Mouse (Mus musculus) testis, adult 2 months (tissue): ENCODE measurements at regions not wholly inside any gene's neighbourhood (a gene's known extent, or its start where the extent isn't known, plus 50 kb on each side); places are given as distances from the start of the nearest gene placed in this dataset.

Experiments used
- H3K27ac ChIP-seq: fragments of 200-500 bp; 2 replicates; pipeline ENCODE4 v1.5.1; 2012; ENCODE audit warnings: low read depth, low read length; ENCODE audit not compliant: control insufficient read depth, insufficient read depth
- H3K27me3 ChIP-seq: fragments of 200-500 bp; 2 replicates; pipeline ENCODE4 v1.6.1; 2012; ENCODE audit warnings: mild to moderate bottlenecking, low read length, moderate library complexity; ENCODE audit not compliant: control insufficient read depth, insufficient read depth
- H3K36me3 ChIP-seq: fragments of 200-500 bp; 2 replicates; pipeline ENCODE4 v1.6.1; 2012; ENCODE audit warnings: mild to moderate bottlenecking, low read length; ENCODE audit not compliant: control insufficient read depth, insufficient read depth
- H3K4me1 ChIP-seq: fragments of 200-500 bp; 2 replicates; pipeline ENCODE4 v1.6.1; 2012; ENCODE audit warnings: low read length; ENCODE audit not compliant: control insufficient read depth, insufficient read depth
- H3K4me3 ChIP-seq: fragments of 200-500 bp; 2 replicates; pipeline ENCODE4 v1.5.1; 2012; ENCODE audit warnings: low read depth, mild to moderate bottlenecking, low read length, moderate library complexity, mixed read lengths; ENCODE audit not compliant: control insufficient read depth
- CTCF ChIP-seq: fragments of 200-500 bp; IDR thresholded peaks from 2 replicates; pipeline ENCODE4 v1.5.1; 2012; ENCODE audit warnings: low read depth, mild to moderate bottlenecking, inconsistent platforms, low read length, moderate library complexity; ENCODE audit not compliant: control insufficient read depth, insufficient read depth, insufficient replicate concordance
- POLR2A ChIP-seq: fragments of 200-500 bp; IDR thresholded peaks from 2 replicates; pipeline ENCODE4 v1.6.1; 2012; ENCODE audit warnings: low read depth, mild to moderate bottlenecking, inconsistent platforms, low read length, moderate library complexity; ENCODE audit not compliant: control insufficient read depth

DNA sequence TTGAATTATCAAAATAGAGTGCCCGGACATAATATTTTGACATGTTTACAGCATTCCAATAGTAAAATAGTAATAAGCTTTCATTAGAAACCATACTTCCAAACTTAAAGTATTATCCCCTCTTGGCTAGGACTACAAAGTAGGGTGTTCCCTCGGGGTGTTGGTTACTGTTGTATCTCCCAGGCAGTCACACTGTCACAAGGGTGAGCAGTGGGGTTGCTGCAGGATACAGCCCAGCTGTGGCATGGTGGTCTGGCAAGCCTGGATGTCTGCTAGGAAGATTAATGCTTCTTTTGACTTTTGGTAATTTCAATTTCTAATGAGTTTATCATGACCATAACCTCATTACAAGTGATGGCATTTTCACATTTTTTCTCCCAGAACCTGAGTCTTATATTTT lies 143.3 kb downstream of the Cxxc4 start:
- H3K4me1 ChIP-seq: no peaks in the 10 kb centered on the region
- no peaks in the 10 kb centered on the region for H3K27me3 ChIP-seq
- H3K36me3 ChIP-seq: no peaks in the 10 kb centered on the region
- TF ChIP-seq CTCF: no peak
- TF ChIP-seq POLR2A: no peak
- H3K4me3 ChIP-seq: no peak overlapping the region
- H3K27ac ChIP-seq: no peak overlapping the region

DNA sequence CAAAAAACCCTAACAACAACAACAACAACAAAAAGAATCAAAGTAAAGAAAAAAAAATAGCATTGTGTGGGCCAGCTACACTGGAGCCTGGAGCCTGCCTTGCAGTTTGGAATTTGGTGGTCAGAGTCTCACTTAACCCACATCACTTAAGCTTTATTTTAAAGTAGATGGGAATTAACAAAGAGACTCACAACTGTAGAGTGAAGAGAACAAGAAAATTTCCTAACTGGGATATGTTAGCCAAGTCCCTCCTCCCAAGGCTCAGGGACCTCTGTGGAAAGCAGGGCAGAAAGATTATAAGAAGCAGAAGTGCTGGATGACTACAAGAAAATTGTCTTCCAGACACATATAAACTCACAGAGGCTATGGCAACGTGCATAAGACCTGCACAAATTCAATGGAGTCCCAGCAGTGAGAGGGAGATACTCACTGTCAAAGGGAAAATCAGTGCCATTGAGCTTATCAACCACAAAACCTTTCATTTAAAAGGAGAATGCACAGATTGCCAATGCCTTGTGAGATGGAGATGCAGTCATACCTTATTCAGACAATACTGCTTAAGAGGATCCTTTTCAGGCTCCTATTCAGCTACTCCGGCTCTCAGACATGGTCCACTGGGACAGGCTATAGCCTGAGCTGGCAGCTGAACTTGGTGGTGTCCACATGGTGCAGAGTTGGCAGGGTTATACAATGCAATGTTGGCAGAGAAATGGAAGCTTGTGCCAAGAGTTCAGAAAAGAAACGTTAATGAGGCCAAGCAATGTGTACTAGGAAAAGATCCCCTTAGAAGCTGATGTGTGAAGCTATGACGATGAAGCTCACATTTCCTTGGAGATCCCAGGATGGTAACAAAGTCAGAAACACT lies 154.4 kb downstream of the Cxxc4 start:
- no peak overlapping the region for H3K4me3 ChIP-seq
- H3K27ac ChIP-seq: no peak overlapping the region
- H3K27me3 ChIP-seq: no peaks in the 10 kb centered on the region
- no peaks in the 10 kb centered on the region for H3K36me3 ChIP-seq
- TF ChIP-seq CTCF: no peak
- H3K4me1 ChIP-seq: no peaks in the 10 kb centered on the region

DNA sequence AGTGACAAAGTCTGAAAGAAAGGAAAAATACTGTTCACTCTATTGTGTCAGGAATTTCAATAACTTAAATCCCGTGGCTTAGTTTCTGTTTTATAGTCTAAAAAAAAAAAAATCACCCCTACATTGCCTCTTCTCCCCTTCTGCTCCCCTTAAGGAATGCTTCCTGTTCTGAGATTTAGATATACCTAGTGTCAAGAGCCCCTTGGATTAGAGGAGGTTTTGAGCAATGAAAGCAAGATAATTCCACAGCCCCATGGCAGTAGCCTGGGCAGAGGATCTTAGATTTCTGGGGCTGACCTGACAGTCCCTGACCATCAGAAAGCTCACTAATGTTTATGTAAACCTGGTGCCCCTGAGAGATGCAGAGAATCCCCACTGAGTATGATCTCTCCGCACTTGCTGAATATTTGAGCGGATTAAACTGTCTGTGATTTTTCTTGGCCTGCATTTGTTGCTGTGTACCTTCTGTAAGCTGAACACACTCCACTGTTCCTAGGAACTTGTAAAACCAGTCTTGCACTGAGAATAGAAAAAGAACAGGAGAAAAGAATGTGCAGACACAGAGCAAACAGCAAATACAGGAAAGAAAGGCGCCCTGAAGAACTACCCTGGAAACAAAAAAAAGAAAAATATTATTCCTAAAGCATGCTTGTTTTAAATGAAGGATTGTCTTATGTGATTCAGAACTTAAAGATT lies 164.3 kb downstream of the Cxxc4 start:
- no peak overlapping the region for H3K27ac ChIP-seq
- no peaks in the 10 kb centered on the region for H3K4me1 ChIP-seq
- TF ChIP-seq CTCF: no peak
- TF ChIP-seq POLR2A: no peak
- H3K27me3 ChIP-seq: no peaks in the 10 kb centered on the region
- no peak overlapping the region for H3K4me3 ChIP-seq
- no peaks in the 10 kb centered on the region for H3K36me3 ChIP-seq

DNA sequence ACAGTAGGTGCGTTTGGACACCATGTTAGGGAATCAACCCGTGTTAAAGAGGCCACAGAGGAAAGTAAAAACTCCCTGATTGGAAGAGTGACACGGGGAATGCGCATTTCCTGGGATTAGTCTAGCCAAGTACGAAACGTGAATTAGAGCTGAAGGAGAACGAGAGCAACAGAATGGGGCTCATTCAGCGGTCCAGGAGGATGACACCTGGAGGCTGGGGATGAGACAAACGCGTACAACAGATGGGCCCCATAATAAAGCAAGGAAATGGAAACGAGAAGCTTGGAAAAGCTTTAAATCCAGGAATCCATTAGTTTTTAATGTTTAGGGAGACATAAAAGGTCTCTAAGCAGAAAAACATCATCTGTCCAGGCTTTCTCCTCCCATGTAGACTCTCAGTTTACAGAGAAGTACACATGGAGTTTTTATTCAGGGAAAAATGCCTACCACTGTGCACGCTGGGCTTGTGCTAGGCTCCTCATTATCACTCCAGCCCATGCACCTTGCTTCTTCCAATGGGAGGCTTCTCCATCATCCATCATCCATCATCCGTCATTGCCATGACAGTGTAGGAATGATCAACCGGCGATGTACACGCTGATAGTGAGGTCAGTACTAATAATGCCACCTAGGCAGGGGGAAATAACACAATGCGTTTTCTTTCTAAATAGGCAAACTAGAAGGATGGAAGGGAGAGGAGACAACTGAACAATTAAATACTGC lies 179.5 kb downstream of the Cxxc4 start:
- TF ChIP-seq CTCF: no peak
- no peak for TF ChIP-seq POLR2A
- H3K27ac ChIP-seq: no peak overlapping the region

DNA sequence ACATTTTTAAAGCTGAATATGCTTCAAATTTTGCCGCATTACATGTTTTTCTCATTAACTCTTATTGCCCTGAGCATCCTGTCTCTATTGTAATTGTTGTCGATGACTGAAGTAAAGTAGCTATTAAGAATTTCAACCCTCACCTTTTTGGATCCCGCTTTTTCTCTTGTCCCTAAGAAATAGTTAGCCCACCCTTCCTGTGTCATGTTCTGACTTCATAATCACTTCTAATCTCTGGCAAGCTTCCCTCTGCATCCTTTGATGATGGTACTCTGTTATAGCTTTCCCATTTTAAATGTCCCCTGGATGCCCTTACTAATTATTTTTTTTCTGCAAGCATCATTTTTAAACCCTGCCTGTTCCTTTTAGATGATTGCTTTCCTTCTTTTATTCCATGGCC lies 191.3 kb downstream of the Cxxc4 start:
- no peaks in the 10 kb centered on the region for H3K27me3 ChIP-seq
- H3K4me3 ChIP-seq: no peak overlapping the region
- no peak overlapping the region for H3K27ac ChIP-seq
- no peaks in the 10 kb centered on the region for H3K4me1 ChIP-seq
- no peaks in the 10 kb centered on the region for H3K36me3 ChIP-seq
- no peak for TF ChIP-seq POLR2A
- TF ChIP-seq CTCF: no peak

More for the DNA sequence above, 179.5 kb downstream of the Cxxc4 start:
- Histone ChIP-seq H3K4me1 (peaks cover 3% of the 10 kb centered on the region; the same call in 1 of the 2 replicates), H3K4me3 (no peak overlapping the region), H3K27me3 (no peaks in the 10 kb centered on the region), H3K36me3 (no peaks in the 10 kb centered on the region)

DNA sequence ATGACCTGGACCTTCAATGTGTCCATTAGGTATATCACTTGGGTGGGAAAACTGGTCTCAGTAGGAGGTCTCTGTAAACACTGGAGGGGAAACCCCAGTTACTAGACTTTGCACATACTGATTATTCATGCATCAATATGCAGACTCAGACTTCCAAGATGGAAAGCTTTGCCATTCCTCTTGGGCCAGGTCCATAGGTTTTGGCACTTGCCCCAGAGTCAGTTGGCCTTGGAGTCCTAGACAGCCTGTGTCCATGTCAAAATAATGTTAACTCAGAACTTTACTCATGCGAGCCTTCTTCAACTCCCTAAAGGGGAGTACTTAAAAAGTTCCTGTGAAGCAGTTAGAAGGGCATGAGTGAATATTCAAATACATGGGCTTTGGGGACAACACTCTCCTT lies 230.3 kb downstream of the Cxxc4 start:
- no peaks in the 10 kb centered on the region for H3K4me1 ChIP-seq
- H3K27ac ChIP-seq: no peak overlapping the region
- H3K4me3 ChIP-seq: no peak overlapping the region
- no peaks in the 10 kb centered on the region for H3K27me3 ChIP-seq
- no peaks in the 10 kb centered on the region for H3K36me3 ChIP-seq
- TF ChIP-seq CTCF (no peak), POLR2A (no peak)

DNA sequence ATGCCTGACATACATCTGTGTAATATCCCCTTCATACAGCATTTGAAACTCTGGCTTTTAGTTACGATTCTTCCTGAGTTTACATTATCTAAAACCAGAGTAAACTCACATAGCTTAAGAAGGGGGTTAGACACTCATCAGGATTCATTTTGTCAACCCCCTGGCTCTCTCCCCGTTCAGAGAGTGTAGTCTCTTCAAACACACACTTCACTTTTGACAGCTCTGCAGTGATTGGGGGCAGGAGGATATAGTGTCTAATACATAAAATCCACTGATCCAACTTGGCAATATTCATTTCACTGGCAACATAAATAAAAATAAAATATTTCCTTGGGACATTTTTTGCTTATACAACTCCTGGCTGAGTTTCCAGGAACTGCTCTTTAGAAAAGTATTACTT lies 251.0 kb downstream of the Cxxc4 start:
- Histone ChIP-seq H3K4me3 (no peak overlapping the region), H3K27ac (no peak overlapping the region), H3K27me3 (no peaks in the 10 kb centered on the region), H3K4me1 (no peaks in the 10 kb centered on the region), H3K36me3 (no peaks in the 10 kb centered on the region)
- TF ChIP-seq POLR2A (no peak), CTCF (no peak)
